Mouse (Mus musculus) heart, adult 18-20 months (tissue): ENCODE measurements at regions not wholly inside any gene's neighbourhood (a gene's known extent, or its start where the extent isn't known, plus 50 kb on each side); places are given as distances from the start of the nearest gene placed in this dataset.

Source experiments
- DNase-seq, 2 experiments: peaks; one replicate each; pipeline ENCODE4 v3.0.0; 2021 to 2022; ENCODE audit warnings: mixed read lengths in 1 of 2

DNA sequence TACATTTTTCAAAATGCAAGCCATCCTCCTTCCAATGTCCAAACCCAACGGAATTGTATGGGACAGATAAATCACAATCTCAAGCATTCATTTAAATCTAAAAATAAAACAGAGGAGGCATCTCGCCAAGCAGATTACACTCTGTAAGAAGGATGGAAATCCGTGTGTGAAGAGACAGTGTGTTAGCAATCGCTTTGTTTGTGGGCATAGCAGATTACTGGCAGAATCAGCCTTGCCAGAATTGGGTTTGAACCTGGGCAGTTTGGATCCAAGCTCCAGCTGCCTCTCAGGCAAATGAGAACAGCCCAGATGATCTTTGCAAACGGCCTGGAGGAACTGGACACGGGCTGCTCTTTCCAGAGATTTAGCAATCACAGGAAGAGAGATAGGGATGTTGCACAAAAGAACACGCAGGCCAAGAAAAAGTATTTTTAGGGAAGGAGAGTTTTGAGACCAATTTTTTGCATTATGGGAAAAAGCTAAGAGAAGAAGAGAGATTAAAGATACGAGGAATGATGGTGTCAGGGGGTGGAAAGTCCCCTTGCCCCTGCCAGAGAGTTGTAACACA lies 2310.1 kb upstream of the Gm7489 start:
- DNase-seq, result peak; percentile 67 to 78

DNA sequence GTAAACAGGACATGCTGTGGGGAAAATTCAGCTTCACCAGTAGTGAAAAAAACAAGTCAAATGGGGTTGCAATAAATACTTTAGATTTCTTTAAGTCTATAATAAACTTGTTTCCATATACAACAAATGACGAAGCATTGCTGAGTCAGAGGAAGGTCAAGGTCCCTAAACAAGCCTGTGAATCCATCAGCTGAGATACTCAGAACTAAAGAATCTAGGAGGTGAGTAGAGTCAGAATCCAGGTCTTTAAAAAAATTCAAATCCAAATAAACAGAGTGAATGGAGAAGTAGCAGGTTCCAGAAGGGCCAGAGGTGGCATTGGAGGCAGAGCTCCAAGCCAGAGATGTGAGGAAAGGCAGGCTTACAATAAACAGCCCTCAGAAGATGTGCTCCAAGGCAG lies 2301.1 kb upstream of the Gm7489 start:
- no peak for DNase-seq

DNA sequence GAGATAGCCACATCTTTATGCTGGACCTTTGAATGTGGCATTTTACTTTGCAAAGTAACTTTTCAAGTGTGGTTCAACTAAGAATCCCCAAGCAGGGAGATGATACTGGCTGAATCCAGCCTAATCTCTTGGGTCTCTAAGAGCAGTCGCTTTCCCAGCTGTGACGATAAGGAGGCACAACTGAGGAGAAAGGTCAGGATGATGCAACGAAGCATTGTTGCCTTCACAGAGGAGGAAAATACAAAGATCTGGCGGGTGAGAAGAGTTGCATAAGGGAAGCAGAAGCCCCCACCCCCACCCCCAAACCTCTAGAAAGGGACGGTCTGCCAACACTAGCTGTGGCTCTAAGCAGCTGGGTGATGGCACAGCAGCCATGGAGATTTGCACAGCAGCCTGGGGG lies 2298.6 kb upstream of the Gm7489 start:
- peak; percentile 25 to 47 for DNase-seq

DNA sequence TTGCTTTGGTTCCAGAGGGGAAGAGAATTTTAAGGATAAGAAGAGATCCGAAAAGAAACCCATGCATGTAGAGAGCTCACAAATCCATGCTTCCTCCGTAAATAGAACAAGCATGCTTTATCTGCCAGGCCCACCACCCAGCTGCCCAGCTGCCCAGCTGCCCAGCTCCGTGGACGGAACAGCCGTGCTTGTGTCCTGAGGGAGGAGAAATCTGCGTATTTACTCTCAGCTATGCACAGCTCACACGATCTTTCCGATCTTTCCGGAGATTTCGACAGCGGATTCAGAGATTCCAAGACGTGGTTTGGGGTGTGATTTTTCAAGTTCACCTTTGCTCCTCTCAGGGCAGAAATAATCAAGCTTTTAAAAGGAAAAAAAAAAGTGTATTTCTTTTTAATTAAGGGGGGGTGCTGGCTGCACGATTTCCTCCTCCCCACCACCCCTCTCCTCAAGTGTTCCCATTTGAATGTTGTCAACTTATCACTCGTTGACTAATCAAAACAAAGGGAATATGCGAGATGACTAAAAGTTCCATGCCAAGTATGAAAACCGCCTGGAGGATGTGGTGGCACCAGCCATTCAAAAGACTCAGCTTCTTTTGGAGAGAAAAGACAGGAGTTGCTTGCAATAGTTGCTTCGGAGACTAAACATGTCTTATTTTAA lies 2293.2 kb upstream of the Gm7489 start:
- peak in 1 of 2 experiments; percentile 16 for DNase-seq

DNA sequence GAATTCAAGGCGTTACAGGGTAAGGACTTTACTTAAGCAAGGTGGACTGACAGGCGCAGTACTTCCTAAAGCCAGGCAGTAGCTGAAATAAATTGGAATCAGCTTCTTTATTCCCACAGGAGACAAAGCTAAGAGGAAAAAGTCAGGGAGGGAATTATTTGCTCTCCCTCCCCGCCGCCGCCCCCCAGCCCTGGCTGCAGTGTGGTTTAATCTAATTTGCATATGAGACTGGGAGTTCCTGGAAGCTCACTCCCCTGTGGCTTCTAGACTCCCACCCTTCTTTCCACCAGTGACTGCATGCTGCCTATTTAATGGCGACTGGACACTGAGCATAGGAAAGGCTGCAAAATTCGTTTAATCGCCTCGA lies 2292.7 kb upstream of the Gm7489 start:
- DNase-seq, result peak; percentile 75 to 83

DNA sequence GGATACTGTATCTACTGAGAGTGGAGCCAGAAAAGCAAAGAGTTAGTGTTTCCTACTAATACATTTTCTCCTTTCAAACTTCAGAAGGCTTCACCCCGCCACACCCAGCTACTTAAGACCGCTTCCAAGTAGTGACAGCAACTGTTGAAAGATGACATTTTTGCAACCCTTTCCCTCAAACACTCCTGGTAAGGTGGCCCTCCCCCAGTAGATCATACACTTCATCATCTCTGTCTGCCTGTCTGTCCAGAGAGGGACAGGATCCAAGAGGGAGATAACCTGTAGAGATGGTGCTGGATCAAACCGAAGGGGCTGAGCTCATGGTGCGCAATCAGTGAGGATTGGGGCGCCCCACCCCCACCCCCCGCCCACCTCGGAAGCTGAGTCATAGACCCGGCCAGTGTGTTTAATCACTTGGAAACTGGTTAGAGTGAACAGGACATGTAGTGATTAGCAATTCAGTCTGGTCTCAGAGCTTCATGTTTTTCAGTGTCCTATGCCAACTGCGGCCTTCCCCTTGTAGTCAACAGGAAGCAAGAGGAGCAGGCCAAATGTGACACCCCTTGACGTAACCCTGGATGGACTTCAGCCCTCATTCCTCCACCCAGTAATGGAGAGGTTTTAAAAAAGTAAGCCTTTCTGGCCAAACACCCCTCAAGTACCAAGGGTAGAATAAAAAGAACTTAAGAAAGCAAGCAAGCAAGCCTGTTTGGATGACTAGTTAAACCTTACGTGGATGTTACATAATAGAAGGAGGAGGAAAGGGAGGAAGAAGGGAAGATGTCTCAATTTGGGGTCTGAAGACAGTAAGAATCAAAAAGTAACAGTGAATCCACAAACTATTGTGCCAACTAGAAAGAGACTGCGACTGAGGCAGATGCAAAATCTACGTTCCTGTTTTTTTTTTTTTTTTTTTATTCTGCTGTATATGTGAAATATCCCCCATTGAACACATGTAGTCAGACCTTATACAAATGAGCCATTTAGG lies 2291.9 kb upstream of the Gm7489 start:
- peak; percentile 80 to 91 for DNase-seq

DNA sequence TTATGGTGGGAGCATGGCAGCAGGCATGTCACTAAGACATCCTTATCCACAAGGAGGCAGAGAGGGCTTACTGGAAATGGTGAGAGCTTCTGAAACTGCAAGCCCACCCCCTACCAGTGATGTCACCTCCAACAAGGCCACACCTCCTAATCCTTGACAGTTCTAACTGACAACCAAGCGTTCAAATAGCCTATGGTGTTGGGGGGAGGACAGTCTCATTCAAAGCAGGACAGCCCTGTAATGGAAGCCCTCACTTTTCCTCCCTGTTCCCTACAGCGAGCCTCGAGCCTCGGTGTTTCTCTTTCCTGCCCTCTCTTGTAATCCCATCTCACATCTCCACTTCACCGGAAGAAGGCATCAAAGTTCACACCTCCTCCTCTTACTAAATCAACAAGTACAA lies 2290.6 kb upstream of the Gm7489 start:
- DNase-seq, result no peak

DNA sequence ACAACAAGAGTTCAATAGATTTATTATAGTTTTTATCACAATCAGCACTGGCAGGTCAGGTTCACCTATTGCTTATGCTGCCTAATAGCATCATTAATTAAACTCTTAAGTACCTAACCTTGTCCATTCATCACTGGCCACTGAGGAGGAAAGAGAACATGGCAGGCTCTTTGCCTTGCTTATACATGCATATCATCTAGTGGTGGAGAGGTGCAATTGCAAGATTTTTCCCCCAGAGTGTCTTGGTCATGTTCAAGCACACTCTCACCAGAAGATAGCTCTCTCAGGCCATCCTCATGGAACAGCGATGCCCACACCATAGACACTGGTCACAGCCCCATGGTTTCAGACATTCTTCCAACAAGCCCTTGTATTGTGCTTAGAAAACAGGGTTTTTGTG lies 2289.1 kb upstream of the Gm7489 start:
- DNase-seq, result peak; percentile 26 to 36

DNA sequence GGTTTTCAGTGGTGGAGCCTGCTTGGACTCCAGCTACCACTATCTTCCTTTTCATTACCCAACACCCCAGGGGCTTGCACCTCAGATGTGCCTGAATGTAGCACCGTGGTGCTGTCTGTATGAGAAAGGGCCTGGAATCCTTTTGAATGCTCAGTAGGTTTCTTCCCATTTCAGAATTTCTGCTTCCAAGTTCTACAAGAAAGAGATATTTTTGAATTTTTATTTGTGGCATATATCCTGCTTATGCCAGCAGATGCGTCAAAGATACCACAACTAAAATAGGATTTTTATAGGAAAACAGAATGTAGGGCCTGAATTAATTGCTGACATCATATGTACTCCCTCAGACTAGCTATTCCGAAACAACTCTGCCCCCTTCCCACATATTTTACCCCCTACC lies 2286.9 kb upstream of the Gm7489 start:
- no peak for DNase-seq

DNA sequence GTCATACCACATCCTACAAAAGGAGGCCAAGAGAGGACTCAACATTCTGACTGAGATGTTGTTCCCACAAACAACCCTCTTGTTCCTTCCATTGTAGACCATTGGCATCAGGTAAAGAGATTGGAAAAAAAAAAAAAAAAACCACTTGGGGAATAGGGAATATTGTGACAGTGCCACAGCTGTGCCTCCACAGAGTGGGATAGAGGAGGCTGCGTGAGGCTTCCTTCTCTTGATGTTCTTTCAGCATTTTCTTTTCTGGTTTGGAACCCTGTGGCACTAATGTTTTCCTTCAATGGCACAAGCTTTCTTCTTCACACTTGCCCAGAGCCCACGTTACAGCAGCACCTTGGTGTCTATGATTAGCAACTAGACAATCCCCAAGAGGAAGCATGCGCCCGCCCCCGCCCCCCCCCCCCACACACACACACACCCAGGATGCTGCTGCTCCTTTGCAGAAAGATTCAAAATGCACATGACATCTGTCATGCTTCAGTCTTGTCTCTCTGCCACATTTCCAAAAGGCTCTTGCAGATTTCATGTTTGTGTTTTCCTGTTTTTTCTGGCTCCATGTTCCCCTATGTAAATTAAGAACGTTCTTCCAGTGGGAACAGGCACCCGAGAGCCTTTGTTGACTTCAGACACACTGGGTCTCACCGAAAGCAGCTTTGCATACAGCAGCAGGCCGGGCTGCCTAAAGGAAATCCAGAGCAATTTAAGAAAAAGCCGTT lies 2283.4 kb upstream of the Gm7489 start:
- no peak for DNase-seq

DNA sequence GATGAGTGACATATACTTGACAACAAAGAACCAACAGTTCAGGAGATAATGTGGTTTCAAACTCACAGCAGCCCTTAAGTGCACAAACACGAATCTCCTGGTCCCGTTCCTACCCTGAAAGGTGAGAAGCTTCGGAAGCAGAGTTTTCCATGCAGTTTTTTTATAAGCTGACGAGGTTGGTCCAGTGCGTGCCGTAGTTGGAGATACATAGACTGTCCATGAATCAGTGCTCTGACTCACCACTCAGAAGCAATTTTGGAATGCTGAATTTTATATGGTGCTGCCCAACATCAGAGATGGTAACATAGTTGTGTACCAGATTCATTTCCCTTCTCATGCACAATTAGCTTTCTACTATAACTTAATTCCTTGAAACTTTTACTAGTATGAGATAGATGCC lies 2263.3 kb upstream of the Gm7489 start:
- no peak for DNase-seq

DNA sequence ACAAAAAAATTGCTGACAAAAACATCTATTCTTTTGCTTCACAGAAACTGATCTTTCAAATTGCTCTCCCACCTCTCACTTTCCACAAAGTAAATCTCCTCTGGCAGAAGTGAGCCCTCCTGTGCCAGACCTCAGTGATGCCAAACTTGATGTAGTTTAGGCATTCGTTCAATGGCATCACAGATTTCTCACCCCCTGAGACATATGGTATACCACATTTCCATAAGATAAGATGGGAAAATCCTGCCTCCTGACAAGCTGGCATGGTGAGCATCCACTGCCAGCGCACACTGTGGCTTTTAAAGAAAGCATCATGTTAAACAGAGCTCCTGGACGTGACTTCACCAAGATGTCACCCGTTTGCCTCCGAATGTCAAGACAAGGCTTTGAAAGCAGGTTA lies 2257.2 kb upstream of the Gm7489 start:
- no peak for DNase-seq

DNA sequence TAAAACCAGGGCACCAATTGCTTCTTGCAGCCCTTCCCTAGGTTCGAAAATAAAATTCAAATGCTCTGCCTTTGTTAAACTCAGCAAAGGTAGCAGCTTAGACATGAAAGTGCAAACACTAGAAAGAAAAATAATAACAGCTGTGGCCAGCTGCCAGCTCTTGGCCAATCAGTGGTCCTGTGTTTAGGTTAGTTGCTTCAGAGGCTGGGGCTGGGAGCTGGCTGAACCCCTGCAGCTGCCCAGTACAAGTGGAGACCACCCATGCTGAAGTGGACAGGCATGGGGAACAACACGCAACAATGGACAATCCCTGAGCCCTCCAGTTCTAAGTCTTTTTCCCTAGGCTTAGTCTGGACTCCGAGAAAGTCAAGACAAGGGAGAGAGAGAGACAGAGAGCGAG lies 2256.2 kb upstream of the Gm7489 start:
- DNase-seq, result no peak

DNA sequence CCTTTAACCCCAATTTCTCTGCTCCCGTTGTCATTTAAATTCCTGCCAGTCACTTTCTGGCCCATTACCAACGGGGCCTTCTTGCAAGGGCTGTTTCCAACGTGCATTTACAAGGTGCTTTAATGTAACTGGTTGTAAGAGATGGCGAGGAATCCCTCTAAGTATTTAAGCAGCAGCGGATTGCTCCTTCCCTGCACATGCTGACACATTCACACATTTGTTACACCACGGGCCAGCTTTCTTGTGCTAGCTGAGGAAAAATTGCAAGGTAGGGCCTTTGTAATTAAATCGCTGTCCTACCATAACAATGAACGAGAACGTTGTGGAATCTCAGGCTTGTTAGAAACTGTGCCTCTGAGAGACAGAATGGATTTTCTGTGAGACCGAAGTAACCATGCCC lies 2252.8 kb upstream of the Gm7489 start:
- no peak for DNase-seq

DNA sequence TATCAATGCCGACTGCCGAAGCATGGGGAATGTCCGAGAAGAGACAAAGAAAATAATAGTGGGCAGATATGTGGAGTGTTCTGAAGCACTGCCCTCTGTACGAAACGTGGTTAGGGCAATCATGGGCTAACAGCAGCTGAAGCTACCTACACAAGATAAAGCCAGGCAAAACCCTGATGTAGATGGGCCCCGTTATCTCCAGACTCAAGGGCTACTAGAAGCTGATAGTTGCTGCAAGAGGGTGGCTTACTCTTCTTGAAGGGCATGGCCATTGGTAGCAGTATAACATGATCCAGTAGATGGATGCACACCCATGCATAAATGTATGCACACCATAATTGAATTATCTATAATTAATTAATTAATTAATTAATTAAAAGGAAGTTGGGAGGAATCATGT lies 2251.6 kb upstream of the Gm7489 start:
- no peak for DNase-seq

DNA sequence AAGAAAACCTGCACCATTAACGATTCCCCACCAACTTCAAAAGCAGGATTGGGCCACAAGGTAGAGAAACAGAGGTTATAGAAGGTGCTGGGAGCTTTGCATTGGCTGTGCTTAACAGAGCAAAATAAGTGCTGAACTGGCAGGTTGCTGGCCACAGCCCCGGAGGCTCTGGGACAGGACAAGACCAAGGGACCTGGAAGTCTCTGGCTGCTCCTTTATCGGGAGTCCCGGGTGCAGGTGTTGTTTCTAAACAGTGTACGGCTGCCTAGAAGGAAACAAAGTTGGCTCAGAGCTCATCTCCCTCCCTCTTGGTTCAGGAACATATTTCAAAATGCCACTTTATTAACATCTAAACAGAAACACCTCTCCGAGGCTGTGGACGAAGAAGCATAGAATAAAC lies 2250.0 kb upstream of the Gm7489 start:
- DNase-seq, result no peak

DNA sequence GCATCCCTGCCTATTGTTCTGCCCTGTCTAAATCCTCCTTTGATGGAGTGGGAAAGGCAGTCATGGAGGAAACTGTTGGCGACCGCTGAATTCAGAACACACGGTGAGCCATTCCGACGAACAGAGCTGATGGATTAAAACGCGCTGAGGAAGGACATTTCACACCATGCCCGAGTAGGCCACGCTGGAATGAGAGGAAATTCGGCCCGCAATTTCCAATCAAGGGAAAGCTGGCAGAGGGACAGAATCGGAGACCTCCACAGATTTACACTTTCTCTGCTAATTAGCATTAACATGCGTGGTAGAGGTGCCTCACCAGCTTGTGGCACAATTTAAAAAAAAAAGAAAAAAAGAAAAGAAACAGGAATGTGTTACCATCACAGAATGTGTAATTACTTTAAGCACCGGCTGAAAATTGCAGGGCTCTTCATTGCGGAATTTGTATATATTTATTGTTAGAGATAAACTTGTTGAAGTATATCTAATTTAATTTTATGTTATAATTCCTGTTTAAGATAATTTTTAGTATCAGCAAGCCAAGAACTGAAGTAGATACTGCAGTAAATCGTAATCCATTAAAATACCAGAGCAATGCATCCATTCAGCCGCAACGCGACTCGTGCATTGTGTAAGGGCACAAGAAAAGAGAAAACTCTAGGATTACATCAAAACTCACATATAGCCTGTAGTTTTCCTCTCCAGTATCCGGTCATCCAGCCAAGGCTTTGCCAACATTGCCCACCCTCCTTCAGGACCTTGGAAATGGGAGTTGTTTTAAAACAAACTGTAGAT lies 2249.4 kb upstream of the Gm7489 start:
- DNase-seq, result no peak

DNA sequence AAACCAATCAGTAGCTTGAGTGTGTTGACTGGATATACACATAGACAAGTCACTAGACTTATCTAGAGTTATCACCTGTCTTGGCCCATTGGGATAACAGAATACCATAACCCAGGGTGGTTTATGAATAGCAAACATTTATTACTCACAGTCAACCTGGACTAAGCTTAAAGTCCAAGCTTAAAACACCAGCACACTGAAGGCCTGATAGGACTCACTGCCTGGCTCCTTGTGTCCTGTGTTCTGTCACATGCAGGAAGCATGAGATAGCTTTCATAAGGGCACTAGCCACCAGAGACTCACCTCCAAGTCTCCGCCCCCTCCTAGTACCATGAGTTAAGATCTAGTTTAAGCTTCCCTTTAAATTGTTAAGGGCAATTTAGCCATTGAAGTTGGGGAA lies 2247.1 kb upstream of the Gm7489 start:
- DNase-seq, result no peak

DNA sequence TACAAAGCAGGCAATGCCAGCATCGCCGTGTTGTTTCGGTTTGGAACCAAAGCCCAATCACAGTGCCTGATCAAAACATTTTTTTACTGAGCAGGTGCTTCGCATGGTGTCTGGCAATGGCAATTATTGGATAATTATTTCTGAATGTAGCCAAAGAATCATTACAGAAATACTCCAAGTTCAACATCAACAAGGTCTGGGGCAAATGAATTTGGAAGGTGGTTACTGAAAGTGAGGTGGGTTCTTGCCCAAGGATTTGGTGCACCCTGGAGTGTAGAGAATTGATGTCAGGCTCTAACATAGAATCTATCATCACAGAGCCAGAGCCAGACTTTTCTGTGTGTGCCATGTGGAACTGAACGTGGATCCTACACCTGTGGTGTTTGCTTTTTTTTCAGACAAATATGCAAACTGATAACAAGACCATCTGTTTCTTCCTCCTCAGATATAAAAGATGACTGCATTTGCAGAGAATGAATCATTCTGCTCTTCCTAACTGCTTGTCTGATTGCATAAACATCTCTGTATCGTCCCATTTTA lies 2240.9 kb upstream of the Gm7489 start:
- DNase-seq, result no peak

DNA sequence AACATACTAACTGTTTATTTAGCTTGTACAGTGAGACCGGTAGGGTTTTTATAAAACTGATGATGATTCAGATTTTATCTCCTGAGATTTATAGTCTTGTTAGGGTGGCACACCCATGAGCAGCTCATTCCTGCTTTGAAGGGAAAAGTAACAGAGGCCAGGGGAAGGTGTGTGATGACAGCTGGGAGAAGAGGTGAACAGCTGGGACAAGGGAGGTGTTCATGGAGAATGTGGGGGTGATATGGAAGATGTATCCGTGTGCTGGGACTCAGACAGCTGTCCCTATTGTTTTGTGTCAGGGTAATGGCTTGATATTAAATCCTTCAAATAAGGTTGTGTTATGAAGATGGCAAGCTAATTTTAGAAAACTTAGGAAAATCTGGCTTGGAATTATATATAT lies 2238.4 kb upstream of the Gm7489 start:
- no peak for DNase-seq

DNA sequence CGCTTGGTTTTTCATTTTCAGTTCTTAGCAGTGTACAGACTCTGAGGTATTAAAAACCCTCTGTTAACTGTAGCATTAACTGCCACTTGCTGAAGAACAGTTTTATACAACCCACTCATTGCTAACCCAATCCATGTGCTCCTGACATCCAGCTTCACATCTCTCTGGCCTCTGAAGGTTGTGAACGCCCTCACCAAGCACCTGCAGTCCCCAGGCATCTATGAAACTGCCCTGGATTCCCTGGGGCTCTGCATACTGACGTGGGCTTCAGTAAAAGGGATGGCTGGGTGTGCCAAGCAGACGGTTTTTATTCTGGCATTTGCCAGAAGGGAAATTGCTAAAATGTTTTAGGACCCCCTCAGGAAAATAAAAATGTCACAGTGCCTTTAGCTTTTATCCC lies 2232.2 kb upstream of the Gm7489 start:
- DNase-seq, result no peak

DNA sequence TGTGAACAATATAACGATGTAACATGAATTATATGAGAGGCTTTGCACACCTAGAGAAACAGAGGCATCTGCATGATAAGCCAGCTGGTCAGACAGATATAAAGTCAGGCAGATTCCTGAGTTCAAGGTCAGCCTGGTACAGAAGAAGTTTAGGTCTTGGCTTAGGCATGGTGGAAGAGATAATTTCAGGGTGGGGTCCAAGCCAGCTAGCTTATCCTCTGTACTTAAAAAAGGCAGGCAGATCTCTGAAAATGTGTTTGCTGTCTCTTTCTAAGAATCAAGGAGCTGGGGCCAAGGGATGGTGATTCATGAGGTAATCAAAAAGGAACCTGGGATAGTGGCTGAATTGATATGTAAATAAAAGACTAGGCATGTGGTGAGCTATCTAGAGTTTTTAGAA lies 2227.1 kb upstream of the Gm7489 start:
- DNase-seq, result no peak
